Mouse (Mus musculus) frontal cortex, postnatal 14 days (tissue): Measurements from ENCODE around the gene Rpl10a.
"Not testable (repeated sequence)": the region's sequence is repeated elsewhere in the genome, so short reads cannot be mapped to it uniquely, and the experiment has no call there.

Experiments used
- DNase-seq, 2 experiments: peaks; one replicate each; pipeline ENCODE4 v3.0.0; 2022; ENCODE audit warnings: low spot score in 2 of 2

Rpl10a gene

GRCm38 (mm10) chr17:28308297-28309195 lies 19.7 kb upstream of the Rpl10a start:
- DNase-seq = peak in 1 of 2 experiments; percentile 87

- no peak for DNase-seq
Observed at GRCm38 (mm10) chr17:28310831-28311230, 17.4 kb upstream of the Rpl10a start.

GRCm38 (mm10) chr17:28311366-28312132 lies 16.7 kb upstream of the Rpl10a start:
- DNase-seq = no peak

- no peak for DNase-seq
Observed at GRCm38 (mm10) chr17:28312232-28313211, 15.7 kb upstream of the Rpl10a start.

GRCm38 (mm10) chr17:28313212-28313879 lies 14.9 kb upstream of the Rpl10a start, which contains the start of gene Fance:
Gene Fance (plus strand): TSS chr17:28313519.
- DNase-seq = peak; percentile 90 to 93

- no peak for DNase-seq
Observed at GRCm38 (mm10) chr17:28313880-28314225, 14.4 kb upstream of the Rpl10a start.

GRCm38 (mm10) chr17:28315611-28316160 lies 12.6 kb upstream of the Rpl10a start:
- no peak for DNase-seq

GRCm38 (mm10) chr17:28316476-28316875 lies 11.8 kb upstream of the Rpl10a start:
- no peak for DNase-seq

- no peak for DNase-seq
Observed at GRCm38 (mm10) chr17:28317091-28317490, 11.2 kb upstream of the Rpl10a start.

GRCm38 (mm10) chr17:28317725-28318124 lies 10.5 kb upstream of the Rpl10a start:
- no peak for DNase-seq

GRCm38 (mm10) chr17:28321700-28322099 lies 6.6 kb upstream of the Rpl10a start:
- DNase-seq = no peak

- DNase-seq = no peak
Observed at GRCm38 (mm10) chr17:28323786-28324185, 4.5 kb upstream of the Rpl10a start.

GRCm38 (mm10) chr17:28324416-28324815 lies 3.9 kb upstream of the Rpl10a start:
- DNase-seq = not testable (repeated sequence)

GRCm38 (mm10) chr17:28325751-28326150 lies 2.5 kb upstream of the Rpl10a start:
- no peak for DNase-seq

- no peak for DNase-seq
Observed at GRCm38 (mm10) chr17:28326951-28327350, 1.3 kb upstream of the Rpl10a start.

- DNase-seq = no peak
Observed at GRCm38 (mm10) chr17:28327673-28328325, 472 bp upstream of the Rpl10a start.

- DNase-seq = no peak
Observed at GRCm38 (mm10) chr17:28328946-28329345, 675 bp downstream of the Rpl10a start.

- no peak for DNase-seq
Observed at GRCm38 (mm10) chr17:28329503-28330231, 1.4 kb downstream of the Rpl10a start.

- no peak for DNase-seq
Observed at GRCm38 (mm10) chr17:28330232-28330546, 1.9 kb downstream of the Rpl10a start.

GRCm38 (mm10) chr17:28330590-28330989 lies 2.3 kb downstream of the Rpl10a start:
- DNase-seq = not testable (repeated sequence)
